Mouse (Mus musculus) lung, postnatal 0 days (tissue): ENCODE results near the gene Gm28729. TPM values are rescaled to one million over a fixed set of nuclear protein-coding genes. Genes with fewer than 3 reads are reported as not detected.

Experiments used
- ATAC-seq: fragments of 200-750 bp; cut with Nextera tagmentation; 2 replicates; pipeline ENCODE4 v1.8.0; 2017; ENCODE audit warnings: moderate library complexity
- DNase-seq: peaks from one replicate; pipeline ENCODE4 v3.0.0-alpha.2; 2016; ENCODE audit warnings: low spot score
- H3K27ac ChIP-seq: fragments of 300-500 bp; sonication (generic); 2 replicates; pipeline ENCODE4 v1.5.1; 2014; ENCODE audit warnings: antibody characterized with exemption, mild to moderate bottlenecking, low read length, mixed read lengths
- H3K27me3 ChIP-seq: fragments of 300-500 bp; sonication (generic); replicated peaks from 2 replicates; pipeline ENCODE4 v1.6.1; 2014; ENCODE audit warnings: low read length, mixed read lengths; ENCODE audit not compliant: insufficient read depth
- H3K36me3 ChIP-seq: fragments of 300-500 bp; sonication (generic); 2 replicates; pipeline ENCODE4 v1.6.1; 2014; ENCODE audit warnings: low read length, mixed read lengths; ENCODE audit not compliant: insufficient read depth
- H3K4me1 ChIP-seq: fragments of 300-500 bp; sonication (generic); 2 replicates; pipeline ENCODE4 v1.6.1; 2014; ENCODE audit warnings: antibody characterized with exemption, low read depth, low read length, mixed read lengths; ENCODE audit not compliant: insufficient read depth
- H3K4me2 ChIP-seq: fragments of 300-500 bp; sonication (generic); replicated peaks from 2 replicates; pipeline ENCODE4 v1.6.1; 2014; ENCODE audit warnings: low read depth, mild to moderate bottlenecking, low read length, moderate library complexity, mixed read lengths
- H3K4me3 ChIP-seq: fragments of 300-500 bp; sonication (generic); 2 replicates; pipeline ENCODE4 v1.5.1; 2014; ENCODE audit warnings: low read depth, low read length
- H3K9ac ChIP-seq: fragments of 300-500 bp; sonication (generic); replicated peaks from 2 replicates; pipeline ENCODE4 v1.6.1; 2014; ENCODE audit warnings: low read depth, mild to moderate bottlenecking
- H3K9me3 ChIP-seq: fragments of 300-500 bp; sonication (generic); 2 replicates; pipeline ENCODE4 v1.6.1; 2016; ENCODE audit warnings: low read length, mixed read lengths
- CTCF ChIP-seq: IDR thresholded peaks from 2 replicates; pipeline ENCODE4 v1.5.1; 2016; ENCODE audit warnings: antibody characterized with exemption, mild to moderate bottlenecking
- EP300 ChIP-seq: IDR thresholded peaks from 2 replicates; pipeline ENCODE4 v1.6.1; 2016; ENCODE audit warnings: antibody characterized with exemption, mild to moderate bottlenecking, control low read depth
- WGBS: fragments of 180-500 bp; shearing (Covaris S2); extraction: QIAGEN DNeasy Blood & Tissue Kit; methylation state at CpG from one replicate; pipeline ENCODE4 v1.1.7; 2014; 5-methylcytosine and 5-hydroxymethylcytosine counted together
- polyA plus RNA-seq: library from polyadenylated mRNA; unstranded; fragments of >200 nt; fragmentation: Nextera tagmentation; extraction: Ambion mirVana; gene quantifications from 2 replicates; pipeline ENCODE4 v1.2.1, GENCODE M21; 2015

Gene Gm28729
- polyA plus RNA-seq, 1 experiment from 2014 or later, result 2.7 TPM

DNA sequence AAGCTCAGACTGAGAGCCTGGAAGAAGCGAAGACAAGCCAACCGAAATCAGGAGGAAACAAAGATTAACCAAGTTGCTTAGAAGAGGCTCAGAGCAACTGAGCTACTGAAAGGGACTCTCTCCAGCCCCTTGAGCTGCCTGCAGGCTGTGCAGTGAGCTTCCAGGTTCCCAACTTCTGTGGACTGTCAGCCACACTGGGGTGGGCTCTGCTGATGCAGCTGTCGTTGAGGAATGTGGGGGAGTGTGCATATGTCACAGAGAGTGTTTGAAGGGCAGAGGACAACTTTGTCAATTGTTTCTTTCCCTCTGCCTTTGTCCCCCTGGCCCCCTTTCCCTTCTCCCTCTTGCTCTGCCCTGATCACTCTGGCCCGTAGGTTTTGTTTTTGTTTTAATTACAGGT, 72.1 kb downstream of the Gm28729 start:
- no peaks in the 10 kb centered on the region for H3K4me1 ChIP-seq
- no peak overlapping the region for H3K9ac ChIP-seq
- DNase-seq, result no peak
- no peak for ATAC-seq
- no peaks in the 10 kb centered on the region for H3K36me3 ChIP-seq
- H3K4me2 ChIP-seq, result no peak overlapping the region
- no peak overlapping the region for H3K4me3 ChIP-seq
- H3K27ac ChIP-seq, result no peak overlapping the region
- H3K9me3 ChIP-seq, result no peaks in the 10 kb centered on the region
- 71% methylated on average over 4 of the region's 4 CpGs for WGBS
- TF ChIP-seq EP300, result no peak
- no peak for TF ChIP-seq CTCF
- no peaks in the 10 kb centered on the region for H3K27me3 ChIP-seq

DNA sequence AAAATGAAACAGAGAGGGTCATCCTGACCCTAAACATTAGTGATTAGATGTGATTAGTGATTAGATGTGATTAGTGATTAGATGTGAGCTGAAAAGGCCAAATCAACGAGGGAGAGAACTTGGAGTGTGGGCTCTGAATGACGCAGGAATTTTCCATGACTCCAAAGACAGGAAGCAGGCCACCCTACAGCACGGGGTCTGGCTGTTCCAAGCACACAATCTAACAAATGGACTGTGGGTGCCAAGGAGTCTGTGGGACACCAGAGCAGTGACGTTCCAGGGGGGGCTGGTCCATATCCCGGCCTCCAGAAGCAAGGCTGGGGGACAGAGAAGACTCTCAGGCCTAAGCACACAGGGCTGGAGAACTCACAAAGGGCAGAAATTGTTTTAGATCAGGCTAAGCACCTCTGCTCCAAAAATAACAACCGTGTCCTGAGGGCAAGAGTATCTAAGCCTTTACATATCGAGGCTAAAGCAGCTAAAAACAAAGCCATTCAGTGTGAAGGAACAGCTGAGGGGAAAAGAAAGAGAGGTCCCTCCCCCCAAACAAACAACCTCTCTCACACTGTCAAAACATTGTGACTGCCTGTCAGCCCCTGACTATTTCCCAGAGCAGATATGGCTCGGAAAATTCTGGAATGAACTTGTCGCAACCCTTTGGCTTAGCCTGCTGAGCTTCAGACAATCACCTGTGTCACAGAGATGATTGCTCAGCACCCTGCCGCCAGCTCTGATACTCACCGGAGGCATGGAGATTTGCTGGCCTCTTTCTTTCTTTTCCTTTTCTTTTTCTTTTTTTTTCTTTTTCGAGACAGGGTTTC, 74.0 kb downstream of the Gm28729 start:
- Histone ChIP-seq H3K27me3 (no peaks in the 10 kb centered on the region), H3K27ac (no peak overlapping the region), H3K36me3 (no peaks in the 10 kb centered on the region), H3K4me3 (no peak overlapping the region), H3K9me3 (no peaks in the 10 kb centered on the region), H3K9ac (no peak overlapping the region), H3K4me1 (no peaks in the 10 kb centered on the region), H3K4me2 (no peak overlapping the region)
- TF ChIP-seq EP300 (peak; percentile 57), CTCF (no peak)
- DNase-seq, result peak; percentile 62
- peak; percentile 95 for ATAC-seq
- 50% methylated on average over 12 of the region's 12 CpGs for WGBS

DNA sequence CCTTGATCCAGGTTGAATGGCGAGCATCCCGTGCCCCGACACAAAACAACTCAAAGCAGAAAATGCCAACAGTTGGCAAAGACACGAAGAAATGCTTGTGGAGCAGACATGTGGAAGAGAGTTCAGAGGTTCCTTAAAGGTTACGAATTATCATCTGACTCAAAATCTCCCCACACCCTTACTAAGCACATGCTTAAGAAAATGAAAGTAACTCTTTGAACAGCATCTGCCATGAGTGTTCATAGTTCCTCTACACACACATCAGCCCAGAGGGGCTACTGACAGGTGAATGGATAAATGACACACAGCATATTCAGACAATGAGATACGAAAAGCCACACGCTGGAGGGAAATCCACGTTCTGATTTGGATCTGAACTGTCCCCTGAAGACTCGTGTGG, 75.5 kb downstream of the Gm28729 start:
- Histone ChIP-seq H3K27me3 (no peaks in the 10 kb centered on the region), H3K9ac (no peak overlapping the region), H3K4me3 (no peak overlapping the region), H3K36me3 (no peaks in the 10 kb centered on the region), H3K4me2 (no peak overlapping the region), H3K9me3 (no peaks in the 10 kb centered on the region), H3K27ac (no peak overlapping the region), H3K4me1 (no peaks in the 10 kb centered on the region)
- TF ChIP-seq CTCF, result no peak
- TF ChIP-seq EP300, result no peak
- no peak for DNase-seq
- WGBS, result 84% methylated on average over 9 of the region's 9 CpGs
- no peak for ATAC-seq

DNA sequence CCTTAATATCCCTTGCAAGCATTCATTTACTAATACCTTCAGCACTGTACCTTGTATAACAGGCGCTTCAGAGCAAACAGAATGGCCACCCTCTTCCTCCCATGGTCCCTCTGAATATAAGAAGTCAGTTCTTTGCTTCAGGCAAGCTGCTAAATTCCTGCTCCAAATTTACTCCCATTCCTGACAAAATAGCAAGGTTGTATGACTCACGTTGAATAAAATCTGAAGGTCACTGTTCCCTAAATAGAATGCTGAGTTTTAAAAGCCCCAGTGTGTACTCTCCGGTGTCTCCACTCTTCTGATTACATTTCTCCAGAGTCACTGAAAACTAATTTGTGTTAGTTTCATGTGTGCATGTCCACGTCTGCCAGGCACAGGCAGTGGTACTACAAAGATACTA, 79.7 kb downstream of the Gm28729 start:
- H3K27ac ChIP-seq, result no peak overlapping the region
- no peak for TF ChIP-seq EP300
- TF ChIP-seq CTCF, result no peak
- WGBS, result 58% methylated on average over 4 of the region's 4 CpGs
- no peak overlapping the region for H3K4me2 ChIP-seq
- H3K36me3 ChIP-seq, result no peaks in the 10 kb centered on the region
- ATAC-seq, result no peak
- no peak overlapping the region for H3K9ac ChIP-seq
- no peaks in the 10 kb centered on the region for H3K27me3 ChIP-seq
- H3K4me3 ChIP-seq, result no peak overlapping the region
- DNase-seq, result no peak
- H3K9me3 ChIP-seq, result no peaks in the 10 kb centered on the region
- no peaks in the 10 kb centered on the region for H3K4me1 ChIP-seq

DNA sequence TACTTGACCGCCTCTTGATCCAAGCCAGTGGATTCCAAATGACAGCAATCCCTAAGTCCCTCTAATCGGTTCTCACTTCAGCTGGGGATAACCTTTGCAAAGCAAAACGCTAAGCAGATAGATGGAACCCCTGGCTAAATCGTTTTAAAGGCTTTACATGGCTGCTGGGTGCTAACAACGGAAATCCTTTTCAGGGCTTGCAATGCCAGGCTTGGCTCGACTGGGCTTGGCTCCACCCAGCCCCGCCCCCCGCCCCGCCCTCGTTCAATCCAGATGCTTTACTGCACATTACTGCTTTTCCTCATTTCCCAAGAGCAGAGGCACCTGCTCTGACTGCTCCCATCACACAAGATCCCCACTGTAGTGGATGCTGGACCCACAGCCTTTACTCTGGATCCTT, 83.0 kb downstream of the Gm28729 start:
- H3K4me2 ChIP-seq, result no peak overlapping the region
- WGBS, result 31% methylated on average over 10 of the region's 10 CpGs

DNA sequence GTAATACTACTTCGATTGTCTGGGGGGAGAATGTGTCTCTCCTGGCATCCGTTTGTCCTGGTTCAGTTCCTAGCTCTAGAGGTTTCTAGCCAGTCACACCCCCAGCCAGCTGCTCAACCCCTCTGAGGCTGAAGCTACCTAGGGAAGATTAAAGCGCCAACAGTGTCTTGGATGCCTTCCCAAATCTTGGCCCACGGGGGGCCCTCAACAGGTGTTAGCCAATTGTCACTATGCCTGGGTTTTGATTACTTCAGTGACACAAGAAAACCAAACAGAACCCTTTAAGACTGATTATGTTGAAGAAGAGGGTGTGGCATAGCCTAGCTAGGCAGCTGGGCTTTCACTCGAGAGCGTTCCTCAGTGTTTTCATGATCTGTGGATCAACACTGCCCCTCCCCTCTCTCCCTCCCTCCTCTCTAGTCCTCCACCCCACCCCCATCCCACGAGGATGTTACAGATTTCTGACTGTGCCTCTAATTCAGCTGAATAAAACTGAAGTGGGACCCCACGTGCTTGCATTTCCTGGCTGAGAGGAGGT, 86.7 kb downstream of the Gm28729 start:
- Histone ChIP-seq H3K36me3 (no peaks in the 10 kb centered on the region), H3K4me3 (peak overlapping the region; percentile 47), H3K9ac (peak overlapping the region; percentile 50), H3K4me1 (peaks cover 9% of the 10 kb centered on the region; the same call in 1 of the 2 replicates), H3K27me3 (no peaks in the 10 kb centered on the region), H3K27ac (peak overlapping the region; percentile 78), H3K9me3 (no peaks in the 10 kb centered on the region), H3K4me2 (peak overlapping the region; percentile 85)
- peak; percentile 82 for DNase-seq
- WGBS, result 1% methylated on average over 8 of the region's 8 CpGs
- no peak for TF ChIP-seq CTCF
- TF ChIP-seq EP300, result no peak
- peak; percentile 65 for ATAC-seq

More for the DNA sequence above, 83.0 kb downstream of the Gm28729 start:
- ATAC-seq (no peak), DNase-seq (no peak)
- Histone ChIP-seq H3K4me1 (peaks cover 4% of the 10 kb centered on the region; the same call in 1 of the 2 replicates), H3K36me3 (no peaks in the 10 kb centered on the region), H3K27ac (no peak overlapping the region), H3K27me3 (no peaks in the 10 kb centered on the region), H3K9me3 (no peaks in the 10 kb centered on the region), H3K4me3 (no peak overlapping the region), H3K9ac (no peak overlapping the region)
- no peak for TF ChIP-seq EP300
- no peak for TF ChIP-seq CTCF
